Mouse (Mus musculus) hindbrain, embryonic 13.5 days (tissue): ENCODE results near the gene Mtmr14. TPM values are rescaled to one million over a fixed set of nuclear protein-coding genes. Genes with fewer than 3 reads are reported as not detected.

Experiments
- ATAC-seq: fragments of 200-750 bp; cut with Nextera tagmentation; 2 replicates; pipeline ENCODE4 v1.8.0; 2017; ENCODE audit warnings: moderate TSS enrichment; ENCODE audit not compliant: low FRiP score
- H3K27ac ChIP-seq: fragments of 300-500 bp; sonication (generic); 2 replicates; pipeline ENCODE4 v1.5.1; 2015; ENCODE audit warnings: inconsistent platforms, mild to moderate bottlenecking, moderate library complexity
- H3K27me3 ChIP-seq: fragments of 300-500 bp; sonication (generic); 2 replicates; pipeline ENCODE4 v1.6.1; 2015; ENCODE audit warnings: mild to moderate bottlenecking, inconsistent platforms
- H3K36me3 ChIP-seq: fragments of 300-500 bp; sonication (generic); 2 replicates; pipeline ENCODE4 v1.6.1; 2015; ENCODE audit warnings: mild to moderate bottlenecking, inconsistent platforms
- H3K4me1 ChIP-seq: fragments of 300-500 bp; sonication (generic); replicated peaks from 2 replicates; pipeline ENCODE4 v1.6.1; 2015; ENCODE audit warnings: inconsistent platforms
- H3K4me2 ChIP-seq: fragments of 300-500 bp; sonication (generic); 2 replicates; pipeline ENCODE4 v1.6.1; 2015; ENCODE audit warnings: inconsistent platforms, mild to moderate bottlenecking, moderate library complexity
- H3K4me3 ChIP-seq: fragments of 300-500 bp; sonication (generic); 2 replicates; pipeline ENCODE4 v1.5.1; 2015; ENCODE audit warnings: mild to moderate bottlenecking, inconsistent platforms
- H3K9ac ChIP-seq: fragments of 300-500 bp; sonication (generic); 2 replicates; pipeline ENCODE4 v1.6.1; 2015; ENCODE audit warnings: mild to moderate bottlenecking, inconsistent platforms
- H3K9me3 ChIP-seq: fragments of 300-500 bp; sonication (generic); 2 replicates; pipeline ENCODE4 v1.6.1; 2016; ENCODE audit warnings: inconsistent platforms
- WGBS: fragments of 180-500 bp; shearing (Covaris S2); methylation state at CpG from one replicate; pipeline ENCODE4 v1.1.7; 2015; 5-methylcytosine and 5-hydroxymethylcytosine counted together
- polyA plus RNA-seq: library from polyadenylated mRNA; unstranded; fragments of >200 nt; fragmentation: Nextera tagmentation; extraction: Ambion mirVana; gene quantifications from 2 replicates; pipeline ENCODE4 v1.2.1, GENCODE M21; 2015

Gene Mtmr14
- polyA plus RNA-seq, 1 experiment from 2014 or later = 34.7 TPM

- 93% methylated on average over 5 of the region's 5 CpGs for WGBS
- Histone ChIP-seq H3K9me3 (no peaks in the 10 kb centered on the region), H3K4me1 (no peaks in the 10 kb centered on the region), H3K9ac (no peak overlapping the region), H3K4me2 (no peak overlapping the region), H3K27me3 (no peaks in the 10 kb centered on the region), H3K36me3 (peaks cover 63% of the 10 kb centered on the region), H3K27ac (no peak overlapping the region), H3K4me3 (no peak overlapping the region)
- ATAC-seq = no peak
These were observed 13.1 kb downstream of the Mtmr14 start for GRCm38 (mm10) chr6:113250786-113251185.

- ATAC-seq = no peak
These were observed 14.3 kb downstream of the Mtmr14 start for GRCm38 (mm10) chr6:113251921-113252320.

GRCm38 (mm10) chr6:113254899-113255298 lies 17.3 kb downstream of the Mtmr14 start:
- no peak overlapping the region for H3K9ac ChIP-seq
- H3K4me1 ChIP-seq = no peaks in the 10 kb centered on the region
- H3K27me3 ChIP-seq = no peaks in the 10 kb centered on the region
- no peaks in the 10 kb centered on the region for H3K9me3 ChIP-seq
- H3K4me3 ChIP-seq = no peak overlapping the region
- H3K36me3 ChIP-seq = peaks cover 90% of the 10 kb centered on the region
- no peak overlapping the region for H3K4me2 ChIP-seq
- ATAC-seq = no peak
- no peak overlapping the region for H3K27ac ChIP-seq

More at GRCm38 (mm10) chr6:113251921-113252320, 14.3 kb downstream of the Mtmr14 start:
- Histone ChIP-seq H3K4me1 (no peaks in the 10 kb centered on the region), H3K4me2 (no peak overlapping the region), H3K9ac (no peak overlapping the region), H3K4me3 (no peak overlapping the region), H3K27me3 (no peaks in the 10 kb centered on the region), H3K9me3 (no peaks in the 10 kb centered on the region), H3K36me3 (peaks cover 73% of the 10 kb centered on the region), H3K27ac (no peak overlapping the region)

DNA sequence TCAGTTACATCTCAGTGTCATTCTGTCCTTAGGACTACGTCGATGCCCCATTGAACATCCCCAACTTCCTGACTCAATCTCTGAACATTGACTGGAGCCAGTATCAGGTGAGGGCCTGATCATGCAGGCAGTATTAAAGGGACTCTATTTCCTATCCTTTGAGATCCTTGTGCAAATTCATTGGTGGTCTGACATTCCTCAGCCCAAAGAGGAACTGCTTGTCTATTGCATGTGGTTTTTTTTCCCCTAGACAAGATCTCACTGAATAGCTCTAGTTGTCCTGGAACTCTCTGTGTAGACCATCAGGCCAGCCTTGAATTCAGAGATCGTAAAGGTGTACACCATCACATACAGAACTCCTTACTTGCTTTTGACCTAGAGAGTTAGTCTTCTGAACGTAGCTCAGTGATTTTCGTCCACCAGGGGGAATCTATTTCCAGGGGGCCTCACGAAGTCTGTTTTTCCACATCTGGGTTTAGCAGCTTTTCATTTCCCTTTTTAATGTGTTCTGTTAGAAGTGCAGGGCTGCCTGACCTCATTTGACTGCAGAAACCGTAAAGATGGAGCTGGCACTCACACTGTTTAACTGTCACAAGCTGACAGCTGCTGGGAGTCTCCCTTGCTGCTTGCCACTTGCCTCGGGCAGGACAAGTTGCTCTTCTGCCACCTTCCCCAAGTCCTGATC lies 23.7 kb downstream of the Mtmr14 start:
- ATAC-seq = no peak
- 90% methylated on average over 8 of the region's 8 CpGs for WGBS
- Histone ChIP-seq H3K36me3 (peaks cover 95% of the 10 kb centered on the region), H3K9ac (peak overlapping the region; percentile 35; the same call in 1 of the 2 replicates), H3K27me3 (no peaks in the 10 kb centered on the region), H3K9me3 (no peaks in the 10 kb centered on the region), H3K4me1 (no peaks in the 10 kb centered on the region), H3K27ac (no peak overlapping the region), H3K4me3 (no peak overlapping the region), H3K4me2 (no peak overlapping the region)

- WGBS = 91% methylated on average over 6 of the region's 6 CpGs
- no peak overlapping the region for H3K27ac ChIP-seq
These were observed 25.9 kb downstream of the Mtmr14 start for GRCm38 (mm10) chr6:113263531-113263930.

GRCm38 (mm10) chr6:113264429-113264828 lies 26.8 kb downstream of the Mtmr14 start:
- peaks cover 96% of the 10 kb centered on the region for H3K36me3 ChIP-seq

More at GRCm38 (mm10) chr6:113263531-113263930, 25.9 kb downstream of the Mtmr14 start:
- Histone ChIP-seq H3K9me3 (no peaks in the 10 kb centered on the region), H3K36me3 (peaks cover 96% of the 10 kb centered on the region), H3K27me3 (no peaks in the 10 kb centered on the region), H3K4me3 (no peak overlapping the region), H3K9ac (no peak overlapping the region), H3K4me2 (no peak overlapping the region), H3K4me1 (no peaks in the 10 kb centered on the region)
- no peak for ATAC-seq

GRCm38 (mm10) chr6:113266996-113267655 lies 29.5 kb downstream of the Mtmr14 start:
- Histone ChIP-seq H3K9ac (no peak overlapping the region), H3K9me3 (no peaks in the 10 kb centered on the region), H3K4me1 (no peaks in the 10 kb centered on the region), H3K4me3 (no peak overlapping the region), H3K4me2 (no peak overlapping the region), H3K27me3 (no peaks in the 10 kb centered on the region), H3K36me3 (peaks cover 98% of the 10 kb centered on the region), H3K27ac (no peak overlapping the region)
- WGBS = 90% methylated on average over 7 of the region's 7 CpGs
- no peak for ATAC-seq

More at GRCm38 (mm10) chr6:113264429-113264828, 26.8 kb downstream of the Mtmr14 start:
- Histone ChIP-seq H3K9ac (no peak overlapping the region), H3K27me3 (no peaks in the 10 kb centered on the region), H3K4me3 (no peak overlapping the region), H3K4me2 (no peak overlapping the region), H3K9me3 (no peaks in the 10 kb centered on the region), H3K4me1 (no peaks in the 10 kb centered on the region), H3K27ac (no peak overlapping the region)
- WGBS = 96% methylated on average over 8 of the region's 8 CpGs
- ATAC-seq = no peak

DNA sequence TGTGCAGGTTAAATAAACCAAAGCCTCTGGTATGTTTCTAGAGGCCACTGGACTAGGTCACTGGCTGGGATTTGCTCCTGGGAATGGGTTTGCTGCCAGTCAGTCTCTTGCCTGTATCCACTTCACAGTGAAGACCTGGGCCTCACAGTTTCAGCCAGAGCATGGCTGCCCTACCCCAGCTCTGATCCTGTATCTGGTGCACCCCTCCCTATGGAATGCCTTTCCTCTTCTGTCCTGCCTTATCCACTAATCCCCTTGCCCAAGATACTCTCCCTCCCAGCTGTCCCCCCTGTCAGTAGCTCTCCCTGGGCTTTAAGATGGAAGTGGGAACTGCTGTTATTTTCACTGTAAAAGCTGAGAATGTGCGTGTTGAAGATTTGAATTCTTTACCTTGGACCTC lies 30.3 kb downstream of the Mtmr14 start:
- 100% methylated on average over 1 of the region's 1 CpGs for WGBS
- H3K4me2 ChIP-seq = no peak overlapping the region
- H3K36me3 ChIP-seq = peaks cover 98% of the 10 kb centered on the region
- no peaks in the 10 kb centered on the region for H3K27me3 ChIP-seq
- H3K9me3 ChIP-seq = no peaks in the 10 kb centered on the region
- H3K4me1 ChIP-seq = no peaks in the 10 kb centered on the region
- H3K9ac ChIP-seq = no peak overlapping the region
- ATAC-seq = no peak
- no peak overlapping the region for H3K27ac ChIP-seq
- H3K4me3 ChIP-seq = no peak overlapping the region

DNA sequence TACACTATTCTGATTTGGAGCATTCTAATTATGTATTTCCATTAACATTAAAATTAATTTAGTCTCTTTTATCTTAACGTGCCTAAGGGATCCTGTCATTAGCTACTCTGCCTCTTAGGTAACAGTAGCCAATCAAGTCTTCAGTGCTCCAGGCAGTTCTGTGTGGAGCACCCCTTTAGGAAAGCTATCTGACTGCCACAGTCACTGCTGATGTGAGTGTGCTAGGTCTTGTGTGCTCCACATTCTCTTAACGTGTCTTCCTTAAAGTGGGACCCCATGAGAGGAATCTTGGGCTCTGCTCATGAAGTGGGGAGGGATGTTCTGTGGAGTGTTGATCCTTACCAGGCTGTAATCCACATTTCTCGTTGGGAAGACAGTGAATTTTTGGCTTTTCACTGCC lies 34.7 kb downstream of the Mtmr14 start:
- no peak for ATAC-seq
- H3K4me1 ChIP-seq = no peaks in the 10 kb centered on the region
- no peak overlapping the region for H3K4me2 ChIP-seq
- WGBS = 82% methylated on average over 3 of the region's 3 CpGs
- peaks cover 92% of the 10 kb centered on the region for H3K36me3 ChIP-seq
- H3K9me3 ChIP-seq = no peaks in the 10 kb centered on the region
- no peak overlapping the region for H3K27ac ChIP-seq
- H3K4me3 ChIP-seq = no peak overlapping the region
- H3K27me3 ChIP-seq = no peaks in the 10 kb centered on the region
- no peak overlapping the region for H3K9ac ChIP-seq

DNA sequence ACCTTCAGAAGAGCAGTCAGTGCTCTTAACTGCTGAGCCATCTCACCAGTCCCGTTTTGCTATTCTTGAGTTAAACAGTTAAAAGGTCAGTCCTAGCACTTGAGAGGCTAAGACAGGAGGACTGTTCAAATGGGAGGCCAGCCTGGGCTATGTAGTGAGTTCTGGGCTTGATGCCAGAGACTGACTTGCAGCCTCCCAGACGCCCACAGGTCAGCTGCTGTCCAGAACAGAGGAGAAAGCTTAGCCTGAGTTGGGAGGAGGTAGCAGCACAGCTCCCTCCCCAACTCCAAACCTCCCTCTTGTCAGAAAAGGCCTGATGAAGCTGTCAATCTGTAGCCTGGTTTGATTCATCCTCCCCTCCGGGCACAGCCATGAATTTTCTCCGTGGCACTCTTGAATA lies 39.2 kb downstream of the Mtmr14 start:
- no peaks in the 10 kb centered on the region for H3K9me3 ChIP-seq
- ATAC-seq = no peak
- peaks cover 16% of the 10 kb centered on the region for H3K27me3 ChIP-seq
- H3K27ac ChIP-seq = no peak overlapping the region
- peaks cover 3% of the 10 kb centered on the region for H3K4me1 ChIP-seq
- WGBS = 77% methylated on average over 4 of the region's 4 CpGs
- peaks cover 83% of the 10 kb centered on the region for H3K36me3 ChIP-seq
- H3K4me2 ChIP-seq = no peak overlapping the region
- no peak overlapping the region for H3K9ac ChIP-seq
- no peak overlapping the region for H3K4me3 ChIP-seq

- H3K9me3 ChIP-seq = no peaks in the 10 kb centered on the region
- peaks cover 51% of the 10 kb centered on the region for H3K27me3 ChIP-seq
- peak overlapping the region; percentile 75 for H3K4me2 ChIP-seq
- no peak overlapping the region for H3K27ac ChIP-seq
- 70% methylated on average over 6 of the region's 6 CpGs for WGBS
- peak overlapping the region; percentile 65 for H3K9ac ChIP-seq
- H3K36me3 ChIP-seq = peaks cover 40% of the 10 kb centered on the region
- peak overlapping the region; percentile 43 for H3K4me3 ChIP-seq
- H3K4me1 ChIP-seq = peaks cover 20% of the 10 kb centered on the region
- no peak for ATAC-seq
These were observed 44.0 kb downstream of the Mtmr14 start for GRCm38 (mm10) chr6:113281676-113282075.

- Histone ChIP-seq H3K9me3 (no peaks in the 10 kb centered on the region), H3K27me3 (peaks cover 52% of the 10 kb centered on the region), H3K4me2 (peak within 1 kb of the TSS; percentile 75), H3K9ac (peak within 1 kb of the TSS; percentile 65), H3K36me3 (peaks cover 36% of the 10 kb centered on the region), H3K4me1 (peaks cover 20% of the 10 kb centered on the region), H3K27ac (no peak within 1 kb of the TSS), H3K4me3 (peak within 1 kb of the TSS; percentile 43)
- ATAC-seq = peak; percentile 57
- WGBS = 2% methylated on average over 37 of the region's 37 CpGs
These were observed 44.6 kb downstream of the Mtmr14 start, which contains the start of gene Cpne9 for GRCm38 (mm10) chr6:113282101-113282802. Cpne9 (plus strand) TSS chr6:113282307.
